In genomic region chr11:95619886-95620444, GRCm38 (mm10) we compare ENCODE assay signal across 26 mouse cellular contexts. TPM values are rescaled to one million over a fixed set of nuclear protein-coding genes. Genes with fewer than 3 reads are reported as not detected.
A peak's percentile ranks its signal among the peaks of the same experiment; 100 is the strongest.
DNase-seq lines count a peak whose midpoint lies in the region; TF ChIP-seq lines count a peak whose summit lies in the region.
"Had no signal": no experiment of that assay in that cellular context is flagged by ENCODE, and none has a peak within 500 bp of the region (broad histone marks: within the 10 kb centered on the region; RNA-seq: fewer than 3 reads in every experiment).

No protein-coding gene starts in this region.

- no peak for TF ChIP-seq POLR2A in MEL (IDR thresholded peaks at IDR 0.05; ENCODE audit: control insufficient read depth in 1 of 2, insufficient read depth in 1 of 2, low read depth in 1 of 2, low read length in 2 of 2, poor library complexity in 1 of 2)
- TF ChIP-seq POLR2A in lung, adult 2 months (IDR thresholded peaks at IDR 0.05; ENCODE audit: borderline replicate concordance, extremely low read depth, low read depth, low read length): no peak

- peak; percentile 36 for DNase-seq in gastrocnemius, adult 18-20 months (ENCODE audit: low spot score)
- DNase-seq in gastrocnemius, postnatal 36 days: no peak
- DNase-seq in 3T3-L1 (ENCODE audit: low read depth, low spot score) (peak; percentile 8), MEL (ENCODE audit: low read depth, low spot score) (peak; percentile 8)
- DNase-seq in embryonic facial prominence, embryonic 10.5 days (ENCODE audit: low spot score): peak; percentile 8
- DNase-seq in cerebellum, postnatal 4 days (ENCODE audit: low spot score in 2 of 2): no peak
- no peak for DNase-seq in lung, adult 2 months
- DNase-seq in ovary, postnatal 14 days (ENCODE audit: low spot score): no peak
- DNase-seq: adrenal gland, adult 8-10 months; adrenal gland, postnatal 25 days; B cell, adult 2 months; cerebellum, adult 11-12 months; cerebellum, adult 8-10 months; cerebellum, postnatal 36 days; gastrocnemius, postnatal 25 days; heart, postnatal 36 days; kidney, adult 18-20 months had no signal

- no peak for TF ChIP-seq CTCF in MEL (IDR thresholded peaks at IDR 0.05 in 2 of 3, conservative IDR thresholded peaks at IDR 0.05 in 1 of 3; ENCODE audit: control insufficient read depth in 1 of 3, insufficient read depth in 1 of 3, low read depth in 2 of 3, low read length in 3 of 3, poor library complexity in 1 of 3, severe bottlenecking in 1 of 3)
- no peak for TF ChIP-seq CTCF in lung, adult 2 months (IDR thresholded peaks at IDR 0.05; ENCODE audit: insufficient read depth, low read length)

- H3K79me2 ChIP-seq in MEL (ENCODE audit: control insufficient read depth, insufficient read depth, low read length, poor library complexity): no peaks in the 10 kb centered on the region

- TF ChIP-seq RAD21 in MEL (IDR thresholded peaks at IDR 0.05; ENCODE audit: low read depth, low read length): no peak

- TF ChIP-seq EP300 in MEL (IDR thresholded peaks at IDR 0.05; ENCODE audit: low read depth in 1 of 2, low read length in 2 of 2): no peak

- no peak overlapping the region for H3K9ac ChIP-seq in MEL (ENCODE audit: control insufficient read depth, low read depth, low read length, poor library complexity, severe bottlenecking)
- H3K9ac ChIP-seq: embryonic facial prominence, embryonic 13.5 days; forebrain, embryonic 12.5 days; forebrain, embryonic 15.5 days; hindbrain, embryonic 13.5 days had no signal

- intact Hi-C loops in gastrocnemius, postnatal 36 days (cut with DNase I): no loop called here

- no peaks in the 10 kb centered on the region for H3K9me3 ChIP-seq in MEL (replicated peaks; ENCODE audit: insufficient read depth, low read length)
- H3K9me3 ChIP-seq in embryonic facial prominence, embryonic 10.5 days: no peaks in the 10 kb centered on the region
- H3K9me3 ChIP-seq: embryonic facial prominence, embryonic 13.5 days; forebrain, embryonic 12.5 days; forebrain, embryonic 15.5 days; hindbrain, embryonic 10.5 days; hindbrain, embryonic 13.5 days had no signal

- no peaks in the 10 kb centered on the region for H3K36me3 ChIP-seq in MEL (ENCODE audit: control insufficient read depth in 1 of 2, insufficient read depth in 2 of 2, low read length in 2 of 2)
- H3K36me3 ChIP-seq in embryonic facial prominence, embryonic 10.5 days (replicated peaks): no peaks in the 10 kb centered on the region
- H3K36me3 ChIP-seq: embryonic facial prominence, embryonic 13.5 days; forebrain, embryonic 12.5 days; forebrain, embryonic 15.5 days; hindbrain, embryonic 10.5 days; hindbrain, embryonic 13.5 days had no signal

- H3K4me3 ChIP-seq in MEL (ENCODE audit: control insufficient read depth in 1 of 2, insufficient read depth in 1 of 2, low read depth in 2 of 2, low read length in 2 of 2): no peak overlapping the region
- H3K4me3 ChIP-seq in embryonic facial prominence, embryonic 10.5 days: no peak overlapping the region
- H3K4me3 ChIP-seq in lung, adult 2 months (replicated peaks; ENCODE audit: extremely low read depth, low read depth, low read length): no peak overlapping the region
- H3K4me3 ChIP-seq: embryonic facial prominence, embryonic 13.5 days; erythroblast, embryonic 14.5 days; forebrain, embryonic 12.5 days; forebrain, embryonic 15.5 days; hindbrain, embryonic 10.5 days; hindbrain, embryonic 13.5 days had no signal

- H3K27ac ChIP-seq in MEL (ENCODE audit: control insufficient read depth, low read depth, low read length): no peak overlapping the region
- no peak overlapping the region for H3K27ac ChIP-seq in embryonic facial prominence, embryonic 10.5 days (replicated peaks)
- H3K27ac ChIP-seq: embryonic facial prominence, embryonic 13.5 days; forebrain, embryonic 12.5 days; forebrain, embryonic 15.5 days; hindbrain, embryonic 10.5 days; hindbrain, embryonic 13.5 days had no signal

- 84% methylated on average over 5 of the region's 5 CpGs for WGBS in embryonic facial prominence, embryonic 10.5 days
- WGBS in lung, adult 2 months: 90% methylated on average over 5 of the region's 5 CpGs

- peaks cover 12 to 21% of the 10 kb centered on the region in 2 experiments for H3K27me3 ChIP-seq in MEL (ENCODE audit: control insufficient read depth in 1 of 2, insufficient read depth in 2 of 2, low read length in 2 of 2)
- H3K27me3 ChIP-seq in embryonic facial prominence, embryonic 10.5 days (replicated peaks; ENCODE audit: low read depth, poor library complexity, severe bottlenecking): peaks cover 64% of the 10 kb centered on the region
- H3K27me3 ChIP-seq: forebrain, embryonic 15.5 days had no signal

- no peaks in the 10 kb centered on the region for H3K4me1 ChIP-seq in MEL (ENCODE audit: control insufficient read depth in 1 of 2, insufficient read depth in 2 of 2, low read length in 2 of 2)
- peaks cover 73% of the 10 kb centered on the region for H3K4me1 ChIP-seq in embryonic facial prominence, embryonic 10.5 days
- H3K4me1 ChIP-seq in lung, adult 2 months (ENCODE audit: control insufficient read depth, insufficient read depth, low read length): no peaks in the 10 kb centered on the region

TF ChIP-seq in MEL, 35 proteins besides CTCF, POLR2A, EP300 and RAD21:
- TF ChIP-seq E2F4 (IDR thresholded peaks at IDR 0.05; ENCODE audit: borderline replicate concordance, low read depth, low read length): no peak
- TF ChIP-seq POLR2AphosphoS5 (IDR thresholded peaks at IDR 0.05; ENCODE audit: borderline replicate concordance, low read depth, low read length): no peak
- no peak for TF ChIP-seq POLR2AphosphoS2 (IDR thresholded peaks at IDR 0.05; ENCODE audit: low read length)
- no peak for TF ChIP-seq GATA1 (IDR thresholded peaks at IDR 0.05; ENCODE audit: low read depth, low read length)
- TF ChIP-seq CHD2 (IDR thresholded peaks at IDR 0.05; ENCODE audit: low read length): no peak
- no peak for TF ChIP-seq TBP (IDR thresholded peaks at IDR 0.05; ENCODE audit: low read depth, low read length)

RNA-seq across cellular contexts. Expression of gene Ngfr, which starts 32.4 kb away (rescaled TPM):
- under 1 TPM; 0.34 to 0.38 TPM for total RNA-seq in gastrocnemius, adult 18-20 months (2021)
- under 1 TPM; 0.27 to 0.48 TPM for total RNA-seq in gastrocnemius, postnatal 36 days (2021)
- not detected in 2 replicates for total RNA-seq in MEL (2012; rRNA removed)
- polyA plus RNA-seq in MEL (2012; ENCODE audit: insufficient read depth in 1 of 2, insufficient read length in 2 of 2, low read depth in 1 of 2, low replicate concordance in 2 of 2, missing spikeins in 1 of 2): not detected
- 21.7 and 23.5 TPM in 2 replicates for polyA plus RNA-seq in embryonic facial prominence, embryonic 10.5 days (2016; fragmentation: Nextera tagmentation; extraction: Ambion mirVana)
- 1.9 TPM in 2 replicates for polyA plus RNA-seq in lung, adult 2 months (2012; rRNA removed)
- total RNA-seq: CH12.LX; granulocyte monocyte progenitor cell, adult 5-6 weeks had no signal
- polyA plus RNA-seq: inflammation-experienced regulatory T-cells, adult 6 months had no signal

RNA-seq across cellular contexts. Expression of gene Phb, which starts 46.8 kb away (rescaled TPM):
- 100 to 1,000 TPM; 151 to 168 TPM for total RNA-seq in gastrocnemius, adult 18-20 months (2021)
- 100 to 1,000 TPM; 166 to 175 TPM for total RNA-seq in gastrocnemius, postnatal 36 days (2021)
- total RNA-seq in MEL (2012; rRNA removed): 784 and 788 TPM in 2 replicates
- 100 to 1,000 TPM in 1 of 2 experiments, not detected in 1; 302 TPM for polyA plus RNA-seq in MEL (2012; ENCODE audit: insufficient read depth in 1 of 2, insufficient read length in 2 of 2, low read depth in 1 of 2, low replicate concordance in 2 of 2, missing spikeins in 1 of 2)
- polyA plus RNA-seq in embryonic facial prominence, embryonic 10.5 days (2016; fragmentation: Nextera tagmentation; extraction: Ambion mirVana): 309 and 312 TPM in 2 replicates
- polyA plus RNA-seq in lung, adult 2 months (2012; rRNA removed): 38.8 and 62.5 TPM in 2 replicates

Comparison
In these comparisons a context has a peak if more than half of its experiments do, and no peak if none do; other contexts are left out.
1. DNase-seq: peak in gastrocnemius, adult 18-20 months (single experiment), 3T3-L1 (single experiment), MEL (single experiment) and embryonic facial prominence, embryonic 10.5 days (single experiment); none in gastrocnemius, postnatal 36 days (0 of 2), cerebellum, postnatal 4 days (0 of 2), lung, adult 2 months (single experiment) and ovary, postnatal 14 days (single experiment).